Mouse (Mus musculus) ES-E14 (cell line): ENCODE data around the gene Hsd17b13. TPM values are rescaled to one million over a fixed set of nuclear protein-coding genes. Genes with fewer than 3 reads are reported as not detected.
"Not testable (repeated sequence)": the region's sequence is repeated elsewhere in the genome, so short reads cannot be mapped to it uniquely, and the experiment has no call there.

Experiments
- DNase-seq: peaks from one replicate; pipeline ENCODE4 v3.0.0-alpha.2; 2013; ENCODE audit warnings: low read depth, low spot score
- H3K27ac ChIP-seq: 2 replicates; pipeline ENCODE4 v1.5.1; 2012; ENCODE audit warnings: low read depth, mild to moderate bottlenecking, low read length, moderate library complexity, mixed read lengths; ENCODE audit not compliant: poor library complexity, insufficient read depth, severe bottlenecking
- H3K36me3 ChIP-seq: 2 replicates; pipeline ENCODE4 v1.6.1; 2012; ENCODE audit warnings: mild to moderate bottlenecking, low read length, moderate library complexity, mixed read lengths; ENCODE audit not compliant: control insufficient read depth, poor library complexity, insufficient read depth, severe bottlenecking
- H3K4me1 ChIP-seq, 2 experiments: fragments of 150-350 bp in 1 of 2; sonication (generic) in 1 of 2; 2 replicates each; pipeline ENCODE4 v1.6.1; 2012; ENCODE audit warnings: low read length in 2 of 2, mild to moderate bottlenecking in 1 of 2, mixed read lengths in 1 of 2; ENCODE audit not compliant: control insufficient read depth in 2 of 2, insufficient read depth in 2 of 2, poor library complexity in 1 of 2
- H3K4me3 ChIP-seq, 2 experiments: fragments of 150-350 bp in 1 of 2; sonication (generic) in 1 of 2; 2 replicates each; pipeline ENCODE4 v1.5.1; 2012; ENCODE audit warnings: low read length in 2 of 2, low read depth in 1 of 2, mild to moderate bottlenecking in 1 of 2, mixed read lengths in 1 of 2; ENCODE audit not compliant: insufficient read depth in 1 of 2, poor library complexity in 1 of 2, severe bottlenecking in 1 of 2
- H3K9ac ChIP-seq: 2 replicates; pipeline ENCODE4 v1.6.1; 2012; ENCODE audit warnings: low read depth, mild to moderate bottlenecking, low read length, mixed read lengths; ENCODE audit not compliant: poor library complexity, insufficient read depth, severe bottlenecking
- H3K9me3 ChIP-seq: fragments of 150-350 bp; sonication (generic); 2 replicates; pipeline ENCODE4 v1.6.1; 2012; ENCODE audit warnings: low read depth, mild to moderate bottlenecking, low read length; ENCODE audit not compliant: control insufficient read depth, insufficient read depth
- CHD2 ChIP-seq: IDR thresholded peaks from 2 replicates; pipeline ENCODE4 v1.6.1; 2014; ENCODE audit warnings: mild to moderate bottlenecking, low read depth, low read length, inconsistent platforms
- HCFC1 ChIP-seq: IDR thresholded peaks from 2 replicates; pipeline ENCODE4 v1.6.1; 2012; ENCODE audit warnings: low read length, inconsistent platforms, borderline replicate concordance; ENCODE audit not compliant: insufficient read depth
- MAFK ChIP-seq: IDR thresholded peaks from 2 replicates; pipeline ENCODE4 v1.6.1; 2014; ENCODE audit warnings: mild to moderate bottlenecking, low read depth, low read length, inconsistent platforms; ENCODE audit not compliant: insufficient read depth
- ZC3H11A ChIP-seq: IDR thresholded peaks from 2 replicates; pipeline ENCODE4 v1.6.1; 2012; ENCODE audit warnings: low read depth, mild to moderate bottlenecking, inconsistent platforms, low read length, borderline replicate concordance
- ZNF384 ChIP-seq: IDR thresholded peaks from 2 replicates; pipeline ENCODE4 v1.6.1; 2012; ENCODE audit warnings: low read depth, low read length, inconsistent platforms
- in situ Hi-C, 2 experiments: fragments of 600-800 bp; cut with MboI; formaldehyde crosslinking; loops; one replicate each; pipeline ENCODE4 v1.15.1; 2025; ENCODE audit warnings: low sequenced_read_pairs in 2 of 2, inconsistent platforms in 1 of 2; ENCODE audit not compliant: unreplicated experiment in 2 of 2
- total RNA-seq: library from RNA; depleted of rRNA; stranded (reverse); fragments of 300-350 nt; gene quantifications from 2 replicates; pipeline ENCODE4 v1.2.3, GENCODE M21; 2012

The Hsd17b13 gene
- total RNA-seq, 1 experiment = not detected

DNA sequence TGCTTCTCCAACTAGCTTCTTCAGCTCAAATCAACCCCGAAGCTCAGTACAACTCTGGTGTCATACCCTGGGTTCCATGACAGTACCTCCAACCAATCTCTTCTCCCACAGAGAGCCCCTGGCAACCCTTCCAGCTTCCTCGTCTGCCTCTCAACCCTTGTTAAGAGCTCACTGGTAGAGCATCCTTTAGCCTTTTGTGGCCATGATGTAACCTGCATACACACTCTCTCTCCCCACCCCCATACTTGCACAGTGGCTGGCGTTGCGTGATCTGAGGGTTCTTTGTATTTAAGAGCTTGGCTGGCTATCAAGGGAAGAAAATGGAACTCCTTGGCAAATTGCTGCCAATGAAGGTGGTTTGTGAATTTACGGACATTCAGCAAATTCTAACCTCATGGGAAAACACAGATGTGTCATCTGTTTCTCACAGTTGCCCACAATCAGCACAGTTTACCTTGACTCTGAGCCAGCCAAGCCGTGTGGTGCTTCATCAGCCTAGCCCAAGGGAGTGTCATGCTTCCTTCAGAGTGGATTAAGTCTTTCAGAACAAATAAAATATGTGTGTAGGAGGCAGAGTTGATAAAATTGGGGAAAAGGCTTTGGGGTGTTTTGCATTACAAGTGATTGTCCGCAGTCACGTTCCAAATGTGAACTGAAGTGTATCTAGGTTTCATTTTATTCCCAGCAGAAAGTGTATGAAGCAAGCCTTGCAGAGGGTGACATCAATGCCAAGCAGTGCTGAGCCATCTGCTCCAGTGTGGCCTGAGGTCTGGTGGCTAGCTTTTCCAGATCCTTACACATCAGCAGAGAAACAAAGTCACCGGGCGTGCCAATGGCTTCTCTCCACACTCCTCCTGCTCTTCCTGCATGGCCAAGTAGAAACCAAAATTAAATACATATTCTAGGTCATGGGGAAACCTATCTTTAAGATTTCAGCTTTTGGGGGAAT lies 23.8 kb downstream of the Hsd17b13 start:
- Histone ChIP-seq H3K36me3 (no peaks in the 10 kb centered on the region), H3K4me1 (no peaks in the 10 kb centered on the region), H3K9me3 (no peaks in the 10 kb centered on the region), H3K4me3 (no peak overlapping the region), H3K27ac (no peak overlapping the region), H3K9ac (no peak overlapping the region)
- no peak for TF ChIP-seq ZC3H11A
- no peak for TF ChIP-seq ZNF384
- no peak for TF ChIP-seq MAFK
- no peak for TF ChIP-seq CHD2
- TF ChIP-seq HCFC1 = no peak
- no peak for DNase-seq
- in situ Hi-C loops = no loop called here

GRCm38 (mm10) chr5:103950138-103950537 lies 27.1 kb downstream of the Hsd17b13 start:
- H3K4me3 ChIP-seq, H3K36me3 ChIP-seq, H3K4me1 ChIP-seq, in situ Hi-C loops, DNase-seq, H3K9ac ChIP-seq, H3K27ac ChIP-seq, H3K9me3 ChIP-seq: not testable (repeated sequence)

DNA sequence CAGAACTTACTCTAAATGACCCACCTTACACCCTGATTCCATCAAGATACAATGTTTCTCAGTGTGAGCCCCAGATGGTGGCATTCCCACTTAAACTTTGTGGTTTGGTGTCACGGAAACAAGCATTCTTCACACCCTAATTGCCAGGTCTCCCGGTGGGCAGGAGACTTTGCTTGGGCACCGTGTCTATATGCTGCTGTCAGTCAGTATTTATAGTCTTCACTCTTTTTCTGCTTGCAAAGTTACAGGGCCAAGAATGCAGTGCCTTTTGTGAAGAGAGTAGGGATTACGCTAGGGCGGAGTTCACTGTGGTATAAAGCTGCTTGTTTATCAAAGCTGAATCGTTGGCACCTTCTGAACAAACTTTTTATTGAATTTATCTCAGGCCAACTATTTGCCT lies 34.0 kb downstream of the Hsd17b13 start:
- no peak overlapping the region for H3K27ac ChIP-seq
- H3K9ac ChIP-seq = no peak overlapping the region
- TF ChIP-seq ZC3H11A (no peak), CHD2 (no peak), HCFC1 (no peak), MAFK (no peak), ZNF384 (no peak)
- in situ Hi-C loops = no loop called here
- no peak overlapping the region for H3K4me3 ChIP-seq
- H3K4me1 ChIP-seq = no peaks in the 10 kb centered on the region
- H3K9me3 ChIP-seq = peaks cover 3% of the 10 kb centered on the region; the same call in 1 of the 2 replicates
- DNase-seq = no peak
- no peaks in the 10 kb centered on the region for H3K36me3 ChIP-seq

DNA sequence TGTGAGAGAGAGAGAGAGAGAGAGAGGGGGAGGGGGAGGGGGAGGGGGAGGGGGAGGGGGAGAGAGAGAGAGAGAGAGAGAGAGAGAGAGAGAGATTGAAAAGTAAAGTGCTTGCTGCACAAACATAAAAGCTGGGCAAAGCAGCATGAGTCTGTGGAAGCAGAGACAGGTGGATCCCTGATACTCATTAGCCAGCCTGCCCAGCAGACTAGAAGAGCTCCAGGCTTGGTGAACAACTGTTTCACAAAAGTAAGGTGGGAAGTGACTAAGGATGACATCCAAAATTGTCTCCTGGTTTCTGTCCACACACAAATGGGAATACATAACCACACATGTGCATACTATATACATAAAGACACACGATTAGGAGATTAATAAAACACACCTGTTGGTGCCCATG lies 37.4 kb downstream of the Hsd17b13 start:
- no peak for DNase-seq
- no peaks in the 10 kb centered on the region; the same call in 1 of the 2 replicates for H3K9me3 ChIP-seq
- H3K36me3 ChIP-seq = peaks cover 4% of the 10 kb centered on the region; the same call in 1 of the 2 replicates
- H3K27ac ChIP-seq = no peak overlapping the region
- H3K4me3 ChIP-seq = no peak overlapping the region
- TF ChIP-seq ZNF384 (no peak), CHD2 (no peak), MAFK (no peak), ZC3H11A (no peak), HCFC1 (no peak)
- in situ Hi-C loops = no loop called here
- H3K9ac ChIP-seq = no peak overlapping the region
- no peaks in the 10 kb centered on the region for H3K4me1 ChIP-seq

DNA sequence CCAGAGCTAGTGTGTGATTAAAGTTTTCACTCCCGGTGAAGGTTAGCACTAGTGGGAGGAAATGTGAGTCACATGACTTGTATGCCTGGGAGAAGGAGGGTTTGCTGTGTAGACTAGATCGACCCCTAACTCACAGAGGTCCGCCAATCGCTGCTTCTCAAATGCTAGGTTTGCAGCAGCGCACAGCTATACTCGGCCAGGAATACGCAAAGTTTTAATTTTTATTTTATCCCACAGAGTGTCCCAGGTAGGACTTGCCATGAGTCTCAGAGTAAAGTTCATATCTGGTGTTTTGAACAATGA lies 37.9 kb downstream of the Hsd17b13 start:
- in situ Hi-C loops = no loop called here

More for the DNA sequence above, 37.9 kb downstream of the Hsd17b13 start:
- Histone ChIP-seq H3K27ac (no peak overlapping the region), H3K4me1 (no peaks in the 10 kb centered on the region), H3K9ac (no peak overlapping the region), H3K9me3 (no peaks in the 10 kb centered on the region; the same call in 1 of the 2 replicates), H3K36me3 (peaks cover 4% of the 10 kb centered on the region; the same call in 1 of the 2 replicates), H3K4me3 (no peak overlapping the region)
- TF ChIP-seq ZC3H11A (no peak), MAFK (no peak), HCFC1 (no peak), ZNF384 (no peak), CHD2 (no peak)
- DNase-seq = no peak
